Comparison of ENCODE assay signal across 8 mouse cellular contexts in the genomic region with DNA sequence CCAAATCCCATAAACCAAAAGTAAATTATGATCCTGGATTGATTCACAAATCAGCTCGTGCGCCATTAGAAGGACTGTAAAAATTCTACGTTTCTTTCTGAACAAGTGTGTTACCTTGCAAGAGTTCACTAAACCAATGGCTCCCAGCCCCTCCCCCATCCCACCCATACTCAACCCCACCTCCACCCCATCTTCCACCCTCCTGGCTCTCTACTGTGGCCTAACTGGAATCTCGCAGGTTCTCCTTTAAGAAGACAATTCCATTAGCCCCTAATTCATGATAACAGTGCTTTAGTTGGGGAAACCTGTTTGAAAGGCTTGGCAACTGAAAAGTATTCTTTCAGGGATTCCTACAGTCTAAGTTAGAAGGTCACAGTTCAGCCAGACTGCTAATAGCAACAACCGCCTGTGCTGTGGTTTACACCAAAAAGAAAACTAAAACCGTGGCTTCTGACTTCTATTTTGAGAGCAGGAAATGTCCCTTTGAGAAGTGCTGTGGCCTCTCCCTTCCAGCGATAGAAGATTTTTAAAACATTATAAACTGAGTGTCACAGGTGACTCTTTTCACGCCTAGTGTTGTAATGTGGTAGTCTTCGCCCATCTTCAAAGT. TPM values are rescaled to one million over a fixed set of nuclear protein-coding genes. Genes with fewer than 3 reads are reported as not detected.
DNase-seq lines count a peak whose midpoint lies in the region; ATAC-seq and TF ChIP-seq lines count a peak whose summit lies in the region.

No protein-coding gene starts in this region.

- TF ChIP-seq CTCF in spleen, adult 2 months (IDR thresholded peaks at IDR 0.05; ENCODE audit: extremely low read depth, insufficient read depth, insufficient read length, insufficient replicate concordance) = no peak

- peak overlapping the region; percentile 54; the same call in 1 of the 2 replicates for H3K27ac ChIP-seq in spleen, adult 2 months (ENCODE audit: insufficient read depth, low read length)
- H3K27ac ChIP-seq in embryonic facial prominence, embryonic 12.5 days = no peak overlapping the region
- no peak overlapping the region for H3K27ac ChIP-seq in midbrain, embryonic 15.5 days

- no peak for ATAC-seq in embryonic facial prominence, embryonic 12.5 days (ENCODE audit: insufficient number of reproducible peaks, insufficient read depth, low FRiP score, low TSS enrichment)
- ATAC-seq in midbrain, embryonic 15.5 days (replicated peaks) = no peak

- H3K9me3 ChIP-seq in embryonic facial prominence, embryonic 12.5 days = no peaks in the 10 kb centered on the region
- no peaks in the 10 kb centered on the region for H3K9me3 ChIP-seq in midbrain, embryonic 15.5 days

- no peak for TF ChIP-seq POLR2A in spleen, adult 2 months (IDR thresholded peaks at IDR 0.05; ENCODE audit: low read depth, low read length)

- DNase-seq in spleen, adult 2 months (ENCODE audit: low read depth in 1 of 2, low spot score in 2 of 2) = peak in 1 of 2 experiments; percentile 37
- no peak for DNase-seq in spleen, adult 12 weeks (ENCODE audit: low spot score)
- DNase-seq in induced T-regulatory cell, adult 2 months (ENCODE audit: low read depth) = peak; percentile 89
- DNase-seq in frontal cortex, adult 2 months (ENCODE audit: extremely low spot score in 1 of 2, low spot score in 1 of 2) = no peak
- DNase-seq in urinary bladder, postnatal 4 days (ENCODE audit: low spot score in 2 of 2) = no peak
- no peak for DNase-seq in spleen, postnatal 4 days (ENCODE audit: low spot score in 2 of 2)

- no peaks in the 10 kb centered on the region for H3K36me3 ChIP-seq in spleen, adult 2 months (ENCODE audit: control insufficient read depth, insufficient read depth, low read length)
- no peaks in the 10 kb centered on the region for H3K36me3 ChIP-seq in embryonic facial prominence, embryonic 12.5 days
- H3K36me3 ChIP-seq in midbrain, embryonic 15.5 days (replicated peaks) = no peaks in the 10 kb centered on the region

- 6% methylated on average over 9 of the region's 9 CpGs for WGBS in spleen, adult 2 months
- 20% methylated on average over 9 of the region's 9 CpGs for WGBS in embryonic facial prominence, embryonic 12.5 days
- WGBS in midbrain, embryonic 15.5 days = 35% methylated on average over 9 of the region's 9 CpGs

- H3K9ac ChIP-seq in embryonic facial prominence, embryonic 12.5 days = no peak overlapping the region; the same call in 1 of the 2 replicates
- no peak overlapping the region for H3K9ac ChIP-seq in midbrain, embryonic 15.5 days

- H3K4me3 ChIP-seq in spleen, adult 2 months (ENCODE audit: extremely low read depth, insufficient read depth, insufficient read length) = peak overlapping the region; percentile 29
- 0 out of 2 replicates have a peak overlapping the region, but pooled peaks have one; percentile 82 for H3K4me3 ChIP-seq in embryonic facial prominence, embryonic 12.5 days
- peak overlapping the region; percentile 65 for H3K4me3 ChIP-seq in midbrain, embryonic 15.5 days

- no peaks in the 10 kb centered on the region for H3K27me3 ChIP-seq in spleen, adult 2 months (ENCODE audit: control insufficient read depth, insufficient read depth, low read length)
- no peaks in the 10 kb centered on the region for H3K27me3 ChIP-seq in embryonic facial prominence, embryonic 12.5 days
- no peaks in the 10 kb centered on the region for H3K27me3 ChIP-seq in midbrain, embryonic 15.5 days (replicated peaks)

- H3K4me1 ChIP-seq in spleen, adult 2 months (ENCODE audit: control insufficient read depth, insufficient read depth, insufficient read length) = peaks cover 19% of the 10 kb centered on the region
- H3K4me1 ChIP-seq in embryonic facial prominence, embryonic 12.5 days = peaks cover 19% of the 10 kb centered on the region
- peaks cover 21% of the 10 kb centered on the region for H3K4me1 ChIP-seq in midbrain, embryonic 15.5 days

- peak overlapping the region; percentile 72 for H3K4me2 ChIP-seq in embryonic facial prominence, embryonic 12.5 days (replicated peaks)
- H3K4me2 ChIP-seq in midbrain, embryonic 15.5 days = peak overlapping the region; percentile 75

RNA-seq across cellular contexts. Expression of gene Foxn3, which starts 1.0 kb away (rescaled TPM):
- 37.8 and 54.8 TPM in 2 replicates for polyA plus RNA-seq in spleen, adult 2 months (2012; rRNA removed)
- 101 and 110 TPM in 2 replicates for polyA plus RNA-seq in embryonic facial prominence, embryonic 12.5 days (2016; fragmentation: Nextera tagmentation; extraction: Ambion mirVana)
- 80.4 and 85.9 TPM in 2 replicates for polyA plus RNA-seq in midbrain, embryonic 15.5 days (2015; fragmentation: Nextera tagmentation; extraction: Ambion mirVana)
- 22.7 and 23.6 TPM in 2 replicates for polyA plus RNA-seq in frontal cortex, adult 2 months (2012; rRNA removed)

Comparison
In these comparisons a context has a peak if more than half of its experiments do, and no peak if none do; other contexts are left out.
1. H3K4me3 ChIP-seq: peak in every context shown above with its lines; median percentile 82 in embryonic facial prominence, embryonic 12.5 days; 65 in midbrain, embryonic 15.5 days; 29 in spleen, adult 2 months.